Mouse (Mus musculus): Measurements from ENCODE around the gene Osbpl11. TPM values are rescaled to one million over a fixed set of nuclear protein-coding genes. Genes with fewer than 3 reads are reported as not detected.

Osbpl11 gene
- polyA plus RNA-seq, 1 experiment, result 5.6 TPM

DNA sequence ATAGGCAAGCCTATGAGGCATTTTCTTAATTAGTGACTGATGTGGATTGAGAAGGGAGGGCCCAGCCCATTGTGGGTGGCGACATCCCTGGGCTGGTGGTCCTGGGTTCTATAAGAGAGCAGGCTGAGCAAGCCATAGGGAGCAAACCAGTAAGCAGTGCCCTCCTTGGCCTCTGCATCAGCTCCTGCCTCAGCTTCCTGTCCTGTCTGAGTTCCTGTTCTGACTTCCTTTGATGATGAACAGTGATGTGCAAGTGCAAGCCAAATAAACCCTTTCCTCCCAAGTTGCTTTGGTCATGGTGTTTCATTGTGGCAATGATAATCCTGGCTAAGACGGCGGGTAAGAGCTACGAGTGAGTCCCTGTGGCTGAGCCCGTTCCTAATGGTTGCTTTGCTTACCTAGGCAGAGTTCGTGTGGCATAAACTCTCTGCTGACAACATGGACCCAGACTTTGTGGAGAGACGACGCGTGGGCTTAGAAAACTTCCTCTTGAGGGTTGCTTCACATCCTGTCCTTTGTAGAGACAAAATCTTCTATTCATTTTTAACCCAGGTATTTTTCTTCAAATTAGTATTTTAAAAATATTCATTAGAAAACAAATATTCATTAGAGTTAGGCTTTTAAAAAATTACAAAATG, 82.9 kb downstream of the Osbpl11 start:
- Histone ChIP-seq H3K4me3 (replicated peaks; ENCODE audit: control insufficient read depth, low read depth, low read length) (no peak overlapping the region), H3K27ac (ENCODE audit: control insufficient read depth, insufficient read depth, low read depth, low read length, poor library complexity) (peak overlapping the region; percentile 55), H3K4me1 (ENCODE audit: control insufficient read depth, insufficient read depth, low read length) (peaks cover 3% of the 10 kb centered on the region; the same call in 1 of the 2 replicates)
- WGBS, result 49% methylated on average over 9 of the region's 9 CpGs
- TF ChIP-seq POLR2A (IDR thresholded peaks at IDR 0.05; ENCODE audit: borderline replicate concordance, control insufficient read depth, low read depth, low read length), result no peak
- no peak for TF ChIP-seq CTCF (IDR thresholded peaks at IDR 0.05; ENCODE audit: control insufficient read depth, insufficient read depth, low read length)

- peaks cover 3% of the 10 kb centered on the region; the same call in 1 of the 2 replicates for H3K4me1 ChIP-seq (ENCODE audit: control insufficient read depth, insufficient read depth, low read length)
- no peak overlapping the region for H3K27ac ChIP-seq (ENCODE audit: control insufficient read depth, insufficient read depth, low read depth, low read length, poor library complexity)
- TF ChIP-seq CTCF (IDR thresholded peaks at IDR 0.05; ENCODE audit: control insufficient read depth, insufficient read depth, low read length) (no peak), POLR2A (IDR thresholded peaks at IDR 0.05; ENCODE audit: borderline replicate concordance, control insufficient read depth, low read depth, low read length) (no peak)
- 84% methylated on average over 4 of the region's 4 CpGs for WGBS
- H3K4me3 ChIP-seq (replicated peaks; ENCODE audit: control insufficient read depth, low read depth, low read length), result no peak overlapping the region
These were observed 87.0 kb downstream of the Osbpl11 start for GRCm38 (mm10) chr16:33271824-33272223.

- no peaks in the 10 kb centered on the region for H3K4me1 ChIP-seq (ENCODE audit: control insufficient read depth, insufficient read depth, low read length)
These were observed 98.2 kb downstream of the Osbpl11 start for GRCm38 (mm10) chr16:33283079-33283478.

DNA sequence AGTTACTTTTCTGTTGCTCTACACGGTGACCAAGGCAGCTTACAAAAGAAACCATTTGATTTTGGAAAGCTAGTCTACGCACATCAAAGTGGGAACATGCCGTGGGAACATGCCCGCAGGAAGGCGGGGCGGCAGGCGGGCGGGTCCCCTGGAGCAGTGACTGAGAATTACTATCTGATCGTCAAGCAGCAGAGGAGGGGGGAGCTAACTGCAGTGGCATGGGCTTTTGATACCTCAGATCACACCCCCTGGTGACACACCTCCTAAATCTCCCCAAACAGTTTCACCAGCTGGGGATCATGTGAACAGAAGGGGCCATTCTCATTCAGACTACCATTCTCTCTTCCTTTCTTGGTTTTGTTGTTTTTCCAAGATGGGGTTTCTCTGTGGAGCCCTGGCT, 103.7 kb downstream of the Osbpl11 start:
- no peak overlapping the region for H3K27ac ChIP-seq (ENCODE audit: control insufficient read depth, insufficient read depth, low read depth, low read length, poor library complexity)
- H3K4me3 ChIP-seq (replicated peaks; ENCODE audit: control insufficient read depth, low read depth, low read length), result no peak overlapping the region
- no peak for TF ChIP-seq CTCF (IDR thresholded peaks at IDR 0.05; ENCODE audit: control insufficient read depth, insufficient read depth, low read length)
- TF ChIP-seq POLR2A (IDR thresholded peaks at IDR 0.05; ENCODE audit: borderline replicate concordance, control insufficient read depth, low read depth, low read length), result no peak
- H3K4me1 ChIP-seq (ENCODE audit: control insufficient read depth, insufficient read depth, low read length), result no peaks in the 10 kb centered on the region
- 87% methylated on average over 9 of the region's 9 CpGs for WGBS

More at GRCm38 (mm10) chr16:33283079-33283478, 98.2 kb downstream of the Osbpl11 start:
- Histone ChIP-seq H3K4me3 (replicated peaks; ENCODE audit: control insufficient read depth, low read depth, low read length) (no peak overlapping the region), H3K27ac (ENCODE audit: control insufficient read depth, insufficient read depth, low read depth, low read length, poor library complexity) (no peak overlapping the region)
- TF ChIP-seq CTCF (IDR thresholded peaks at IDR 0.05; ENCODE audit: control insufficient read depth, insufficient read depth, low read length) (no peak), POLR2A (IDR thresholded peaks at IDR 0.05; ENCODE audit: borderline replicate concordance, control insufficient read depth, low read depth, low read length) (no peak)
- 54% methylated on average over 1 of the region's 1 CpGs for WGBS

- Histone ChIP-seq H3K27ac (ENCODE audit: control insufficient read depth, insufficient read depth, low read depth, low read length, poor library complexity) (no peak overlapping the region), H3K4me3 (replicated peaks; ENCODE audit: control insufficient read depth, low read depth, low read length) (no peak overlapping the region), H3K4me1 (ENCODE audit: control insufficient read depth, insufficient read depth, low read length) (no peaks in the 10 kb centered on the region)
- 84% methylated on average over 7 of the region's 7 CpGs for WGBS
- TF ChIP-seq CTCF (IDR thresholded peaks at IDR 0.05; ENCODE audit: control insufficient read depth, insufficient read depth, low read length), result no peak
- TF ChIP-seq POLR2A (IDR thresholded peaks at IDR 0.05; ENCODE audit: borderline replicate concordance, control insufficient read depth, low read depth, low read length), result no peak
These were observed 105.1 kb downstream of the Osbpl11 start for GRCm38 (mm10) chr16:33289981-33290380.

DNA sequence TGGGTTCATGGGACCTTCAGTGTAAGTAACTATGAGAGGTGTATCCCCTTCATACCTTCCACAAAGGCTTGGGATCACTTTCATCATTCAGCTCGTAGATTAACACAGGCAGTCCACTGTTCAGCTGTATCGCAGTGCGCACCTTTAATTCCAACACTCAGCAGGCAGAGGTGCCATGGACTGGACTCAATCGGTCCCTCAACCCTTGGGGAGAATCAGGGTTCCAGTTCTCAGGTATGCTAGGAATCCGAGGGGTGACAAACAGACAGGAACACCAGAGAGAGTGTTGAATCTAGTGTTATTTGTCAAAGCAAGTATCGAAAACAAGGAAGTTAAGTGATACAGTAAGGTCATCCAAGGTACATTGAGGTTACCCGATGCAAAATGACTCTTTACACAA, 107.4 kb downstream of the Osbpl11 start:
- no peak overlapping the region for H3K27ac ChIP-seq (ENCODE audit: control insufficient read depth, insufficient read depth, low read depth, low read length, poor library complexity)
- TF ChIP-seq CTCF (IDR thresholded peaks at IDR 0.05; ENCODE audit: control insufficient read depth, insufficient read depth, low read length) (no peak), POLR2A (IDR thresholded peaks at IDR 0.05; ENCODE audit: borderline replicate concordance, control insufficient read depth, low read depth, low read length) (no peak)
- 87% methylated on average over 7 of the region's 7 CpGs for WGBS
- no peak overlapping the region for H3K4me3 ChIP-seq (replicated peaks; ENCODE audit: control insufficient read depth, low read depth, low read length)
- no peaks in the 10 kb centered on the region for H3K4me1 ChIP-seq (ENCODE audit: control insufficient read depth, insufficient read depth, low read length)

Other genes with a start within 250 kb of the Osbpl11 start
- 1.8 TPM in 1 of 2 replicates, not detected in the other for gene Iqcg, start 128.9 kb upstream of the Osbpl11 start, polyA plus RNA-seq (2011; ENCODE audit: insufficient read depth, insufficient read length, low replicate concordance, missing spikeins)
- gene Rpl35a, start 128.6 kb upstream of the Osbpl11 start, polyA plus RNA-seq (2011; ENCODE audit: insufficient read depth, insufficient read length, low replicate concordance, missing spikeins), result 942 and 1,406 TPM in 2 replicates
- 2.4 and 3.3 TPM in 2 replicates for gene Lmln, start 122.5 kb upstream of the Osbpl11 start, polyA plus RNA-seq (2011; ENCODE audit: insufficient read depth, insufficient read length, low replicate concordance, missing spikeins)
- 14.0 and 22.3 TPM in 2 replicates for gene Snx4, start 66.4 kb downstream of the Osbpl11 start, polyA plus RNA-seq (2011; ENCODE audit: insufficient read depth, insufficient read length, low replicate concordance, missing spikeins)
- gene Zfp148, start 195.8 kb downstream of the Osbpl11 start, polyA plus RNA-seq (2011; ENCODE audit: insufficient read depth, insufficient read length, low replicate concordance, missing spikeins), result 21.4 and 30.6 TPM in 2 replicates